Mouse (Mus musculus) heart, adult 9 months (tissue): ENCODE measurements at regions not wholly inside any gene's neighbourhood (a gene's known extent, or its start where the extent isn't known, plus 50 kb on each side); places are given as distances from the start of the nearest gene placed in this dataset.

Source experiments
- DNase-seq, 2 experiments: peaks; one replicate each; pipeline ENCODE4 v3.0.0; 2022; ENCODE audit warnings: low spot score in 2 of 2

DNA sequence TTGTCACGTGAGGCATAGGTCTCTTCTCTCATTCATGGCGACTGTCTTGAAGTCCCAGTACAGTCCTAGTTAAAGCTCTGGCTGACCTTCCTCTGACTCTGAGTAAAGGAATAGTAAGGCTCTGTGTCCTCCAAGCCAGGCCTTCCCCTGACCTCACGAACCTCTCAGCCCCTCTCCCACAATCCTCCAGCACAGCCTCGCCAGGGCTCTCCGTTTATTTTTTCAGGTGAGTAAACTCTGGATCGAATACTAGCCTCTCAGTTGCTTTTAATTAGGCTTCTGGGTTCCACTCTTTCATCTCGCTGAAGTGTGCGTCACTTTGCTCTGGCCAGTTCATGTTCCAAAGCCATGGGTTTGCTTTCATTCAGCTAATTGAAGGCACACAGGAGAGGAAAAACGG is 133.8 kb downstream of the Mylk4 start:
- no peak for DNase-seq

DNA sequence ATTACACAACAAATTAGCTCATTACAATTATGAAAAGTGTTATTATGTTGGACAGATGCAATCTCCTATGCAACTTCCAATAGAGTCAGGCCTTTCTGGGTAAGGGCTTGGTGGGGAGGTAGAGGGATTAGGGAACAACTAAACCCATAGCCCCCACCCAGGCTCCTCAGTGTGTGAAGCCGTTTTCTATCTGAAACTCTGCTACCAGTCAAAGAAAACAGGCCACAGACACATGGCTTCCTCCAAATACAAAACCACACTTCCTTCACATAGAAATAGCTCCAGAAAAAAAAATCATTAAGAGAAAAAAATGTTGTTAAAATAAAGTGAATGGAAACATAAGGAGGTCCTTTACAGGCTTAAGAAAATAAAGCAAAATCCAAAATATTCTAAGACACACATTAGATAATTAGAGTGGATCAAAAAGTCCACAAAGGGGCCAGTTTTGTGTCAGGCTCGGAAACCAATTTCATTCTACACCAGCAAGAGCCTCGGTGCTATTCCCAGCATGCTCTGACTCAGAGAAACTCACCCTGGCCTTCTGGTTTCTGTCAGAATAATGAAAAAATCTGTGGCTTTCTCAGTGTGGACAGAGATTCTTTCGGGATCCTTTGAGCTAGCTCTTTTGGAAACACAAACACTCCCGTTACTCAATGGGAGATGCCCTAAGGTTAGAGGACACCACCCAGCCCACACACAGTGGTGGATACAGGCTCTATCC is 140.6 kb downstream of the Mylk4 start:
- DNase-seq, result no peak

DNA sequence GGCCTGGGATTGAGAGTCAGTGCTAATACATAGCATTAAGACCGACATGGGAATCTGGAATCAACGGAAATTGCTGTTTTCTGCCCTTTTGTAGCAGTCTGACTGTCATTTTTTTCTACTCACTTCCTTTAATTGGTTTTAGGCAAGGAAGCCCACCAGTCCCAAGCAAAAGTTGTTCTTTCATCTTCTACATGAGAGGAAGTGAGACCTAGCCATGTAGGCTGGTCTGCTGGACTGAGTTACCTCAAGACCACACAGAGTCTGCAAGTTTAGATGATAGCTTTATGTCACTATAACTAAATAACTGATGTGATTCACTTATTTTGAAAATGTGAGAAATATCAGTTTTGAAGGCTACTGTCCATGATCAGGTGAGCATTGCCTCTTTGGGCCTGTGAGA is 142.8 kb downstream of the Mylk4 start:
- no peak for DNase-seq

DNA sequence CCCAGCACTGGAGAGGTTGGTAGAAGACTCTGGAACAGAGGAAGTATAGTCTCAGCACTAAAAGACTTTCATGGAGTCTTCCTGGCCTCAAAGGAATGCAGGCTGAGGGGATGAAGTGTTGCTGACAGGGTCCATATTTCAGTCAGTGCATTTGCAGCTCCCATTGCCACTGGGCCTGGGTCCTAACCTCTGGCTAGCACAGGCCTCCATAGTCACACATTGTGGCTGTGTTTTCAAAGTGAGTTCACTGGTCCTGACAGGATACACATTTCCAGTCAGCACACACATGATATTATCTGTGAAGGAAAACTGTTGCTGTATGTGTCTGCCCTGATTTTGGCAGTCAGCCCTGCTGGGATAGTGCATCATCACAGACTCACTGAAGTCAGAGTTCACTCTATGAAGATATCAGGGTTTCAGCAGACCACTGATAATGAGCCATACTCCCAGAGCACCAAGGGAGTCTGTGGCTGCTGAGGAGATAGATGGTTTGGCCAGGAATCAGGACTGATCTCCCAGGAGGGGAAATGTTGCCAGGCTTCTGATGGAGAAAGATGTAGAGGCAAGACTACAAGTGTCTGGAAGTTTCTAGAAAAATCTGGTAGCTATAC is 153.5 kb downstream of the Mylk4 start:
- DNase-seq, result peak in 1 of 2 experiments; percentile 35

DNA sequence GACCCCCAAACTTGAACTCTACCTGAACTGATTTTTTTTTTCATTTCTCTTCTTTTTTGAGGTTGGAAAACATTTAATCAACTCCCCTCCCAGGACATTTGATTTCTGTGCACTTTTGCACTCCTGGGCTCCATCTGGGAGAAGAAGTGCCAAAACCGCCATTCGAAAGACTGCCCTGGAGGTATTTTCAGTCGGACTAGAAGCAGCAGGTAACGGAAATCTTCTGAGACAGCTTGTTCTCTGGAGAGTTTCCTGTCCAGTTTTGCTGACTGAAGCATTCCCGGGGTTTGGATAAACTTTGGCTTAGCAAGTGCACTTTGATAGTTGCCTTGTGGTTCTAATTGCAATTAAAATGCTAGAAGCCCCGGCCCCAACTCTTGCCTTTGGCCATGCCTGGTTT is 169.8 kb downstream of the Mylk4 start:
- DNase-seq, result no peak

DNA sequence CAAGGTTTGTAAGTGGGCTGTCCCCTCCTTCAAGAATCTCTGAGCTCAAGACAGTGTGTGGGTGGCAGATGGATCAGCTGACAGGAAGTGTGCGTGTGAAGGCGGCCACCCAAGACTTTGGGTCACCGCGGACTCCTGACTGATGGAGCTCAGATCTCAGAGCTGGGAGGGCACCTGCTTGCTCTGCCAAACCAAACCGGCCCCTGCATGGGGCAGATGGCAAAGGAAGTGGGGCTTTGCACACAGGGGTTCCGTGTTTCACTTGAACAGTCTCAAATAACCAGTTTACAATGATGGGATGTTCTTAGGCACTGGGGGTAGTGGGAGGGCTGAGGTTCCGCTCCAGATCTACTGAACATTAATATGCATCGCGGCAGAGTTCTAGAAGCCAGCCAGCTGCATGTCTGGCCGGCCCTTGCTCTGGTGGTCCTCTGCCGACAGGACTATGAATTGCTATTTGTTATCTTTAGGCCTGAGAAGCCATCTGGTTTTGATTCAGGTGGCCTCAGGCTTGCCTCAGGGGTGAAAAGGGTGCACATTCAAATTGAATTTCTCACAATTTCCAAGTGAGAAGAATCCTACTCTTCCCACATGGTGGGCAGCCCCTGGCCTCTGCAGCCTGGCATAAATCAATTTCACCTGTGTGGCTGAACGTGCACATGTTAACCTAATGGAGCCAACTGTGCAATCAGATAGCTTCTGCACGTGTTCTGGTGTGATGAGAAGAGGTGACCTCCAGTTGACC is 172.0 kb downstream of the Mylk4 start:
- DNase-seq, result no peak

DNA sequence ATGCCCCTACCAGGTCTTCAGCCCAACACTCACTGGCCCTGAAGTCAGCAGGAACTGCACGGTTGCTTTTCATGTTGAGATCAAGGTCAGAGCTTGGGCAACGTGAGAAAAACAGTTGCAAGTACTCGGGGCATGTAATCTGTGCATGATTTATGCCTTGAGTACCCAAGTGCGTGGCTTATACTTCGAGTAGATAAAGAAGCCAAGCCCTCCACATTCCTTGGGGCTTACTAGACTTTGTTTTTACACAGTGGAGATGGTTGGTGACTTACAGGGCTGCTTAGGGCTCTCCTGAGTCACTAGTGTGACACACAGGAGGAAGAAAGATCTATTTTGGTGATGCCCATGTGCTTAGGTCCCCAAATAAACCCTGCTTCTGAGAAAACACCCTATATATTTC is 172.8 kb downstream of the Mylk4 start:
- no peak for DNase-seq

DNA sequence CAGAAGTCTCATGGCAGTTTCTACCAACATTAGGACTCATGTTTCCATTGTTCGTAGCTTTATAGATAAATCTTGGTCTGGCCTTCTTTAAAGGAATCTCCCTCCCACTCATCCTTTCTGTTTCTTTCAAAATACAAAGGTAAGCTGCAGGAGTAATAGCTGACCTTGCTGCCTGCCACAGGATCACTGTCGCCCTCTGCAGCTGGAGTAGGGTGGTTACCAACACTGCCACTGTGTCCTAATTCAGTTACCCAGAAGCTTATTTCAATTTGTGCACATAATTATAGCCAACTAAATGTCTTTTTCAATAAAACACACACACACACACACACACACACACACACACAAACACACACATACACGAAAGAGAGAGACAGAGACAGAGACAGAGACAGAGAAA is 175.3 kb downstream of the Mylk4 start:
- DNase-seq, result no peak

DNA sequence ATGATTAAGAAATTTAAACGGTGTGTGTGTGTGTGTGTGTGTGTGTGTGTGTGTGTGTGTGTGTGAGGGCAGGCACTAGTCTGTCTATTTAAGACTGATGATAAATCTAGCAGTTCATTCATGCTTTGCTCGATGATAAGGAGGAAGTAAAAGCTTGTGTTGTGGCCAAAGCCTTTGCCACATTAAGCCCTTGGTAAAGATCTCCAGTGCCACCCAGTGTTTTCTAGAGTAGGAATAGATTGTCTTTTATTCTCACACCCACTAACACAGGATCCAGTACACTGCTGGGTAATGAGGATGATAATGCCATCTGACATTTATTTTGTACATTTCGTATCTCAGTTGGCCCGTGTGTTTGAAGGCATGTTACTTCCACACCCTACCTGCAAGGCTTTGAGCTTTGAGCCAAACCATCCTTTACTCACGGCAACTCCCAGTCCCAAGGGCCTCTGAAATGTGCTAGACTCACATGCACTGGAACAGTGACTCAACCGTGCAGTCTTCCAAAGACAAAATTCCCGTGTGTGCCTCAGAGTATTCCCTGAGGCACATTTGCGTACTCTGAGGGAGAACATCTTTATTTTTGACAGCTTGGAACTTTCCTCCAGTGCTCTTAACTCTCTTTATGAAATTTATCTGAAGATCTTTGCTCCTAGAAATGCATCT is 179.7 kb downstream of the Mylk4 start:
- DNase-seq, result no peak

DNA sequence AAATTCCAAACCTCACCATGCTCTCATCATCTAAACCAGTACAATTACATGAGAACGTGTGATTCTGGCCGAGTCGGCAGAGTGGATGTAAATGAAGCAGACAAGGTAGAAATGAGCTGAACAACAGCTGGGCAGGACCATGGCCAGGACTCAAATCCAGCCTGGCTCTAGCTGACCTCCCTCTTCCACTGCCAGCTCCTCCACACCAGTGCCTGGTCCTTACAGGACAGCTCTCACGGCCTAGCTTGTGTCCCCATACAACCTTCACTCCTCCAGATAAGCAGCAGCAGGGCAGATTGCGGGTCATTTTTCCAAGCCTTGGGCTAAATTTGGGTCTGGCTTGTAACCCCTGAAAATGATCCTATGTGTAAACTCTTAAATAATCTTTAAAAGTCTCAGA is 182.4 kb downstream of the Mylk4 start:
- DNase-seq, result peak; percentile 13 to 14

DNA sequence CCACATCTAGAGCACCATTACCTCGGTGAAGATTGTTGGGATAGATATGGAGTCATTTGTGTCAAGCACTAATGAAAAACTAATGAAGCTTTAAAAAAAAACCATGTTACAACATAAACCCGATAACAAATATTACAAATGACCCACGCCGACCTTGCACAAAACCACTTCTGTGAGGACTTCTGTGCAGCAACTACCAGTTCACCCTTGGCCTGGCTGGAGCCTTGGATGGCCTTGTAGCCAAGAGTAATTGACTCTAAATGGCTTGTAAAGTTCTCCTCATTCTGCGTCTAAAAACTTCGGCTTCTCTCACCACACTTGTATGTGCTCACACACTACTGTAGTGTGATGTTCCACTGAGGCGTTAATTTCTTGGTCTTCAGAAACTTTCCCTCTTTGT is 190.1 kb downstream of the Mylk4 start:
- no peak for DNase-seq

DNA sequence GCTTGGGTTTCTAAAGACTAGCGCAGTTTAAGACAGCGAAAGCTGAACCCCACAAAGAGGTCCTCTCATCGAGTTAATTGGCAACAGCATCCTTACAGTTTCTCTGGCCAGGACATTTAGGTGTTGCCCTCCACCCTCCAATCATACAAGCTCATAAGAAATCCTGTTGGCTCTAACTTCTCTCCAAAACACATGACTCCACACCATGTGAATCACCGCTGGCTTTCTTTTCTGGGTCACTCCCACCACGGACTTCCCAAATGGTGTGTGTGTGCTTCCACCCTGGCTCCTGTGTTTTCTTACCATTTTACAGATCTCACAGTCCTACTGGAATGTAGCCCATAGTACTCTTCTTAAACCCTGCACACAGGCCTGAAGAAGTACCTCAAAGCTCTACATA is 190.6 kb downstream of the Mylk4 start:
- no peak for DNase-seq

DNA sequence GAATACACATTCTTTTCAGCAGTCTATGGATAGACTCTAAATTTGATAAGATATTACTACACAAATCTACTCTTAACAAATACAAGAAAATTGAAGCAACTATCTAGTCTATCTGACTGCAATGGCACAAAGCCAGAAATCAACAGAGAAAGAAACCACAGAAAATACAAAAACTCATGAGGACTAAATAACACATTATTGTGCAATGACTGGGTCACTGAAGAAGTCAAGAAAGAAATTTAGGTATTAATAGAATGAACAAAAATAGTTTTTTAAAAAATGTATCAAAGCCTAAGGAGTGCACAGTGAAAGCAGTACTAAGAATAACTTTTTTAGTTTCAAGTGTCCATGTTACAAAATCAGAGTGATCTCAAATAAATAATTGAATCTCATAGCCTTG is 202.2 kb downstream of the Mylk4 start:
- no peak for DNase-seq

DNA sequence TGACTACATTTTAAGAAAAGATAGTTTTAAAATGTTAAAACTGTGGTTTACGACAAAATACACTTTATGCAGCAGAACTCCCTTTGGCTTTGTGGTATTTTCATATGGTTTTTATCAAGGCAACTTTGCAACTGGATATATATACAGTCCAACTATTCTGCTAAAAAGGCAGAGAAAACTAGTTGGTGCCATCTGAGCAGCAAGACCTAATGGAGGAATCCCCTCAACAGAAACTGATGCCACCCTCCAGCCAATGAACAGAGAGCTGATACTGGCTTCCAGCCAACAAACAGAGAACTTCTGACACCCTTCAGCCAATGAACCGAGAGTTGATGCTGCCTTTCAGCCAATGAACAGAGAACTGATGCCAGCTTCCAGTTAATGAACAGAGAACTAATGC is 215.9 kb downstream of the Mylk4 start:
- DNase-seq, result no peak

DNA sequence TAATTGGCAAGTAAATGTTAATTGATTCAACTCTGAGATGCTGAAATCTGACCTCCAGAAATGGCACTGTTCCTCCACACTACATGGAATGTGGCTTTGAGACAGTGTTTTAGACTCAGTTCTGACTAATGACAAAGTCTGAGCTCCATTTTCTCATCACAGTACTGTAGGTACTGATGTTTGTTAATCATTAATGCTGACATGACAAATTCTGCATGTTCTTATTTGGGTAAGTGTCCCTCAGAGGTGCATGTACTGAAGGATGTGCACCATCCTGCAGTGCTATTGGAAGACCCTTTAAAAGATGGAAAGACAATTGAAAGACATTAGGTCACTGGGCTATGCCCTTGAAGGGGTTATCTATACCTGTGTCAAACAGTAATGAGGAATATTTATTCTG is 222.1 kb upstream of the Gmds start:
- no peak for DNase-seq

DNA sequence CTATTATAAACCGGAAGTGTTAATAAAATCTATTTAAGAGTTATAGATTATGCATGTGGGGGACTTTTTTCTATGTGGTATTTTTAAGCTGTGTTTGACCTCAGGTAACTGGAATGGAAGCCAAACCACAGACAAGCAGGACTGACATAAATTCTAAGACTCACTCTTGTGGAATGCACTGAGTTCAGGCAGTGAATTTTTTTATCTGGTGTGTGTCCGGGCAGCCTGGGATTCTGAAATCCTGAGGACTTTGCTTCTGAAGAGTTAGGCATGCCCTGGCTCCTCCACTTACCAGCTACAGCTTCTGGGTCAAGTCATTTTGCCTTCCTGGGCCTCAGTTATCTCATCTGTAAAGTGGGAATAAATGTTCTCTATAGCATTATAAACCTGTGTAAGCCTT is 217.9 kb upstream of the Gmds start:
- DNase-seq, result no peak

DNA sequence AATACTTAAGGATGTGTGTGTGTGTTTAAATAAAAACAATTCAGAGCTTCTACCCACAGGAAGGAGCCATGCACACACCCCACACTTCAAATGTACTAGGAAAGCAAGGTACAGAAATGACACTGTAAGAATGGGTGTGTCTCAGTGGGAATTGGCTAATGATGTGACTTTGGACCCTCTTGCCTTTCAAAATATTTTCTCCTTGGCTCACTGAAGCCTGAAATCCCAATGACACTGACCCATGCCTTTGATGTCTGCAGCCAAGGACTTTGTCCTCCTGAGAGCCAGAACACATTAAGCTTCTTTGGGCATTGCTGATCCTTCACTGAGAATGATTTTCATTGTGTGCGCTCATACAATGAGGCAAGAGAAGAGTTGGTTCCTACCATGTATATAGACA is 216.5 kb upstream of the Gmds start:
- no peak for DNase-seq

DNA sequence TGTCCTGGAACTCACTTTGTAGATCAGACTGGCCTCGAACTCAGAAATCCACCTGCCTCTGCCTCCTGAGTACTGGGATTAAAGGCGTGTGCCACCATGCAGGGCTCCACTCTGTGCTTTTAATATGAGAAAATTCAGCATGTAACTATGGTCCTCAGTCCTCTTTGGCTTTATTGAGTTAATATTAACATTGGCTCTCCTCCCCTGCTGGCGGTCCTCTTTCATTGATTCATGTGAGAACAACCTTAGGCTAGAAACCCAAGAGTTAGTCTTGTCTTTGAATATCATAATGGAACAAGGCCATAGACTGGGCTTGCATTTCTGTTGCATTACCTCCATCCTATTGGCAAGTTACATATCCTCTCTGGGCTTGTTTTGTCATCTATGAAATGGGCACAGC is 216.1 kb upstream of the Gmds start:
- no peak for DNase-seq

DNA sequence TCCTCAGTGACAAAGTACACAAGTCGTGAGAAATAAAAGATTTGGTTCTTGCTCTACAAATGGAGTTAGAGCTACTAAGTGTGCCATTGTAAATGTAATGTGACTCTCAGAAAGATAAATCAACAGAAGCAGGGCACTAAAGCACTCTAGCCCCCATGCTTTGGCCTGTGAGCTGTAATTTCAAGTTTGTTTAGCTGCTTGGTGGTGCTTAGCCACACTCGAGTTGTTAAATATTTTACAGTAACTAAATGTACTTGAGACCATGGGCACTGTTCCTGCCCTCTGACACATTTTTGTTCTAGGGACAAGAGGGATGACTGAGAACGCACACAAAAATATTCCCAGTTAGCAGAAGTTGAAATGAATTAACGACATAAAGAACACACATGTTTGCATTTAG is 214.6 kb upstream of the Gmds start:
- no peak for DNase-seq

DNA sequence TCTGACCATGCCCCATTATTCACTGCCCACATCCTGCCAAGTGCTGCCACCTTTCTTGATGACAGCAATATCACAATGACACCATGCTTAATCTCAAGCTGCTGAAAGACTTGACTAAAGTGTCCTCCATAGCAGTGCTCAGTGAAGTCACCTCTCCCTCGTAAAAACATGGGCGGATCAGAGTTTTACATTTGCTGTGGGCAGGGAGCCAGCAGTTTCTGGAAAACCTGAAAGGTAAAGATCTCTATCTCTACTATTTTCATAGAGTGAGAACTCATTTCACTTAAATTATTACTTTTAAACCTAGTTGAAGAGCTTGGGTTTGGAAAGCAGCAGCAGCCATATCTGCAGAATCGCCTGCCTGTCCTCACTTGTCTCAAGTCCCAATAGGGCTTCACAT is 211.6 kb upstream of the Gmds start:
- no peak for DNase-seq

DNA sequence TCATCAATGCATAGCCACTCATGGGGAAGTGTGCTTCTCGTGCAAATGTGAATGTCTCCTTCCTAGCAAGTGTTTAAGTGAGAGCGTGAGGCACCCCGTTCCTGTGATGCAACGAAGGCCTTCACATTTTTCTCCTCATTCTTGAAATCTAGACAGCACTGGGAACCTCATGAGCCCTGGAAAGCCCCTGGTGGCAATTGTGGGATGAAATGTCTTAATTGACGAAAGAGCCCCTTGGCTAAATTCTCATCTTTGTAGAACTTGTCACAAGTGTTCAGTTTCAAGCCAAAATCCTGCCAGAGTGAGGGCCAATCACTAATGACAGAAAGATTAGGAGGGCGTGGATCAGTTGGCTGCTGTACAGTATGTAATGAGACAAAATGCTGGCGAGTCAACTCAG is 208.6 kb upstream of the Gmds start:
- DNase-seq, result no peak

DNA sequence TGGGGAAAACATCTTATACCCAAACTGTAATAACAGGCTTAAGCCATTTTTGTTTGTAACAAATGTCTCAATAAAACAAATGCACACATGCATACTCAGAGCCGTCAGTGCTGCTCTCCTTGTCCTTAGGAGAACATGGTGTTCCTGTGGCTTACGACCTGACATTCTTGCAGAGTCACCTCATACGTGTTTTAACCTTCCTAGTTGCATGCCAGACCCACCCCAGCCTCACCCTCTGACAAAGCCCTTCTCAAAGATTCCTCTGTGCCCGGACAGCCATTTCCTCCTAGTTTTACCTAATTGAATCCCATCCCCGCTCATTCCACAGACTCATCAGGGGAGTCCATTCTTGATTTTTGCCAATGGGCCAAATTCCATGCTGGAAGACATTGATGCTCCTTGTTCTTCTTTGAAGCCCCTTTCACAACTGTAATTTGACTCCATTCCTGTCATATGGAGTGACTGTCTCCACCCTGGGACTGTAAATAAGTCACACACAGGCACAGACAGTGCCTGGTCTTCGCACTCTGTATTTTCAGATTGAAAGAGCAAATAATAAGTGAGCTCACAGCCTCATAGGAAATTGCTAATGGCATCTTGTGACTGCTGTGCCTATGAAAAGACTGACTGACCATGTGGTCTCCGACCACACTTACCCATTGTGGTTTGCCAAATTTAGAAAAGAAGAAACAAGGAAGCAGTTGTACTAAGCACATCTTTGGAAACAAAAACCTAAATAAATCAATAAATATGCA is 206.6 kb upstream of the Gmds start:
- DNase-seq, result no peak
